Mouse (Mus musculus): ENCODE results near the gene Retreg3. TPM values are rescaled to one million over a fixed set of nuclear protein-coding genes. Genes with fewer than 3 reads are reported as not detected.
A peak's percentile ranks its signal among the peaks of the same experiment; 100 is the strongest.

The Retreg3 gene
- polyA plus RNA-seq, 2 experiments = 11.3 to 53.6 TPM

DNA sequence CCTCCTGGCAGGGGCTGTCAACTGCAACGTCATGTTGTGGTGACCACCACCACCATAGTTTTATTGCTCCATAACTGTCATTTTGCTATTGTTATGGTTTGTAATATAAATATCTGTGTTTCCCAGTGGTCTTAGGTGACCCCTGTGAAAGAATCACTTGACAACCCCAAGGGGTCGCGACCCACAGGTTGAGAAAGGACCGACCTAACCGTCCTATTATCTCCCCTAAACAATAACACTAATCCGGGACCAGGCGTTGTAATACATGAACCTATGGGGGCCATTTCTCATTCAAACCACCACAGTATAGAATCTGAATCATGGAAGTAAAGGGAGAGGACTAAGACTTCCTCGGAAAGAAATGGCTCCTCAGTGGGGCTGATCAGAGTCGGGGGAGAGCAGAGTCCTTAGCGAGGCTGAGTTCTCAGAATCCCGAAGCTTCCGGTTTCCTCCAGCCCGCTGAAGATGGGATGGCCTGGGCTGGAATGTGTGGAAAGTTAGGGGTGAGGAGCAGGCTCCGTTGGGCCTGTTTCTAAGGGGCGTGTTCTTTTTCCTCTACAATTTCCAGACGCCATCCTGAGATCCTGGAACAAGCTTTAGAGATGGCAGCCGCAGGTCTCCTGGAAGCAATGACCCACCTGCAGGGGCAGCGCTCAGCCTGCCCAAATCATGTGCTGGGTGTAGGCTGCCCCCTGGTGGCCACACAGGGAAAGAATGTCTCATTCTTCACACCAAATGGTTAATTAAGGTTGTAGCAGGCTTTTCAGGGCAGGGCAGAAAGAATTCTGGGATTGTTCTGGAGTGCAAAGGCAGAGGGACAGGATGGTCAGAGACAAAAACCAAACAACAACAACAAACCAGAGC, 52.9 kb downstream of the Retreg3 start:
- Histone ChIP-seq H3K36me3 (ENCODE audit: control insufficient read depth, insufficient read depth, low read length) (peaks cover 14% of the 10 kb centered on the region; the same call in 1 of the 2 replicates), H3K9ac (ENCODE audit: low read depth, low read length, severe bottlenecking) (no peak overlapping the region), H3K27ac (replicated peaks; ENCODE audit: low read depth, low read length) (no peak overlapping the region), H3K4me1 (ENCODE audit: control insufficient read depth, insufficient read depth, low read length) (peaks cover 22% of the 10 kb centered on the region), H3K27me3 (ENCODE audit: control insufficient read depth, insufficient read depth, low read length) (0 out of 2 replicates have a peak, but pooled peaks cover 3% of the 10 kb centered on the region), H3K4me2 (replicated peaks; ENCODE audit: low read depth, low read length, severe bottlenecking) (peak overlapping the region; percentile 40), H3K4me3 (replicated peaks; ENCODE audit: low read length) (0 out of 2 replicates have a peak overlapping the region, but pooled peaks have one; percentile 19), H3K9me3 (ENCODE audit: control insufficient read depth, low read length) (no peaks in the 10 kb centered on the region)
- 28% methylated on average over 18 of the region's 18 CpGs for WGBS
- TF ChIP-seq POLR2A (IDR thresholded peaks at IDR 0.05; ENCODE audit: borderline replicate concordance, extremely low read depth, insufficient read depth, insufficient read length) = 0 out of 2 replicates have a peak, but pooled peaks have one; percentile 14
- ATAC-seq (ENCODE audit: low FRiP score, low read depth) (peak; percentile 38; the same call in 1 of the 2 replicates), DNase-seq (ENCODE audit: low spot score) (peak; percentile 85)

DNA sequence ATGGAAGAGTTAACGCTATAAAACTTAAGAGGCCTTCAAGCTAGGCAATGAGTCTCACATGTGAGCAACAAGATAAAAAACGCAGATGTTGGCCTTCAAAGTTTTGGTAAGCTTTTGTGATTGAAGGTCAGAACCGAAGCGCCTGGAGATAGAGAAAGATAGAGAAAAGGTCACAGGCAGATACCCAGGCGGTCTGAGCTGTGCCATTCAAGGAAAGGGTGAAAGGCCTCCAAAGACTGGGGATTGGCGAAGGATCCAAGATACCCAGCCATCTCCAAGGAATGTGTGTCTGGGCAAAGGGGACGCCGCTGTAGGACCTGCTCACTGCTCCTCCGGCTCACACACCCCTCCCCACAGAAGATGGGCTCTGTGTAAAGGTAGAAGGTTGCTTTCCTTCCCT, 54.7 kb downstream of the Retreg3 start:
- Histone ChIP-seq H3K27me3 (ENCODE audit: control insufficient read depth, insufficient read depth, low read length) (0 out of 2 replicates have a peak, but pooled peaks cover 3% of the 10 kb centered on the region), H3K4me3 (replicated peaks; ENCODE audit: low read length) (no peak overlapping the region), H3K4me2 (replicated peaks; ENCODE audit: low read depth, low read length, severe bottlenecking) (no peak overlapping the region), H3K9ac (ENCODE audit: low read depth, low read length, severe bottlenecking) (no peak overlapping the region), H3K36me3 (ENCODE audit: control insufficient read depth, insufficient read depth, low read length) (peaks cover 19% of the 10 kb centered on the region; the same call in 1 of the 2 replicates), H3K27ac (replicated peaks; ENCODE audit: low read depth, low read length) (no peak overlapping the region), H3K9me3 (ENCODE audit: control insufficient read depth, low read length) (no peaks in the 10 kb centered on the region), H3K4me1 (ENCODE audit: control insufficient read depth, insufficient read depth, low read length) (peaks cover 25% of the 10 kb centered on the region)
- ATAC-seq (ENCODE audit: low FRiP score, low read depth) (no peak), DNase-seq (ENCODE audit: low spot score) (no peak)
- no peak for TF ChIP-seq POLR2A (IDR thresholded peaks at IDR 0.05; ENCODE audit: borderline replicate concordance, extremely low read depth, insufficient read depth, insufficient read length)
- WGBS = 94% methylated on average over 9 of the region's 9 CpGs

DNA sequence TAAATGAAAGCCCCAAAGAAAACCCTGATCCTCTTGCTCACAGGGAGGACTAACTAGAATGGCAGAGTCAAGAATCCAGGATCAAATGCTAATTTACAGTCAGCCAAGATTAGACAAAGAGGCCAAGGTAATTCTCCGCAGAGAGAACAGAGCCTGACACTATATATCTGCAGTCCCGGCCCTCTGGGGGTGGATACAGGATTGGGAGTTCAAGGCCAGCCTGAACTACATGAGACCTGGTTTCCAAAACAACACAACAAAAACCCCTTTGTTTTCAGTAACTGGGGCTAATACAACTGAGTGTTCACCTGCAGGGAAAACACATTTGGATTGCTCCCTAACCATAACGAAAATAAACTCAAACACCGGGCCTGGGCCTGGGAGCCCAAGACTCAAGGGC, 55.2 kb downstream of the Retreg3 start:
- H3K4me1 ChIP-seq (ENCODE audit: control insufficient read depth, insufficient read depth, low read length) = peaks cover 22% of the 10 kb centered on the region
- no peak for ATAC-seq (ENCODE audit: low FRiP score, low read depth)
- no peak overlapping the region for H3K9ac ChIP-seq (ENCODE audit: low read depth, low read length, severe bottlenecking)

DNA sequence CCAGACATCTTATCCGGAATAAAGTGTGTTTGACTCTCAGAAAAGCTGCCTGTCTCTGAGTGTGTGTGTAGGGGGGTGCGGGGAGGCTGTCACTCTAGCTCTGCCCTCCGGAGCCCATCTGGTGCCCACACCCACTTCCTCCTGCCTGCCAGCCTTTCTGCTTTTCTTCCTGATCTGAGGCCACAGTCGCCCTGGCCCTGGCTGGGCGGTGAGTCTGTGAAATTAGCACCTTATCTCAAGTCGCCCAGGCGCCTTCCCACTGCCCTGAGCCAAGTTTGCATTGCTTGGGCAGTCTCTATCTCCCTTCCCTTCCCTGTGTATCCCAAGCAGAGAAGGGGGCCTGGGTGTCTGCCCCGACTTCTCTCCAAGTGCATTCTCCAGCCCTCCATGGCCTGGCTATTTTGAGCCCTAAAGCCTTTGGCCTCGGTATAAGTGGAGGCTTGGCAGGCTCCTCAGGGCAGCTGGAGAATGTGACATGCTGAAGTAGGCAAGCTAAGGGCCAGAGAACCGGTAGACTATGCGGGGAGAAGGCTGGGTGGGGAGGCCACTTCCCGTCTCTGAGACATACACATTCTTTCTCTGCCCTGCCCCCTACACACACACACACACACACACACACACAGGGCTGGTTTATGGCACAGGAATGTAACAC, 55.9 kb downstream of the Retreg3 start:
- H3K4me2 ChIP-seq (replicated peaks; ENCODE audit: low read depth, low read length, severe bottlenecking) = no peak overlapping the region

More for the DNA sequence above, 55.2 kb downstream of the Retreg3 start:
- DNase-seq (ENCODE audit: low spot score) = no peak
- Histone ChIP-seq H3K4me3 (replicated peaks; ENCODE audit: low read length) (no peak overlapping the region), H3K27ac (replicated peaks; ENCODE audit: low read depth, low read length) (0 out of 2 replicates have a peak overlapping the region, but pooled peaks have one; percentile 33), H3K27me3 (ENCODE audit: control insufficient read depth, insufficient read depth, low read length) (0 out of 2 replicates have a peak, but pooled peaks cover 2% of the 10 kb centered on the region), H3K9me3 (ENCODE audit: control insufficient read depth, low read length) (no peaks in the 10 kb centered on the region), H3K36me3 (ENCODE audit: control insufficient read depth, insufficient read depth, low read length) (peaks cover 19% of the 10 kb centered on the region; the same call in 1 of the 2 replicates), H3K4me2 (replicated peaks; ENCODE audit: low read depth, low read length, severe bottlenecking) (no peak overlapping the region)
- 73% methylated on average over 4 of the region's 4 CpGs for WGBS
- no peak for TF ChIP-seq POLR2A (IDR thresholded peaks at IDR 0.05; ENCODE audit: borderline replicate concordance, extremely low read depth, insufficient read depth, insufficient read length)

More for the DNA sequence above, 55.9 kb downstream of the Retreg3 start:
- no peaks in the 10 kb centered on the region for H3K9me3 ChIP-seq (ENCODE audit: control insufficient read depth, low read length)
- peak overlapping the region; percentile 81 for H3K27ac ChIP-seq (replicated peaks; ENCODE audit: low read depth, low read length)
- H3K4me1 ChIP-seq (ENCODE audit: control insufficient read depth, insufficient read depth, low read length) = peaks cover 19% of the 10 kb centered on the region
- H3K9ac ChIP-seq (ENCODE audit: low read depth, low read length, severe bottlenecking) = peak overlapping the region; percentile 32; the same call in 1 of the 2 replicates
- H3K4me3 ChIP-seq (replicated peaks; ENCODE audit: low read length) = no peak overlapping the region
- no peak for TF ChIP-seq POLR2A (IDR thresholded peaks at IDR 0.05; ENCODE audit: borderline replicate concordance, extremely low read depth, insufficient read depth, insufficient read length)
- WGBS = 30% methylated on average over 12 of the region's 12 CpGs
- ATAC-seq (ENCODE audit: low FRiP score, low read depth) = peak; percentile 63
- H3K36me3 ChIP-seq (ENCODE audit: control insufficient read depth, insufficient read depth, low read length) = peaks cover 19% of the 10 kb centered on the region; the same call in 1 of the 2 replicates
- DNase-seq (ENCODE audit: low spot score) = peak; percentile 59
- no peaks in the 10 kb centered on the region for H3K27me3 ChIP-seq (ENCODE audit: control insufficient read depth, insufficient read depth, low read length)

Measured in limb, embryonic 14.5 days (tissue).